Mouse (Mus musculus) brain, adult 10 weeks (tissue): ENCODE measurements around the gene Efcab2. TPM values are rescaled to one million over a fixed set of nuclear protein-coding genes. Genes with fewer than 3 reads are reported as not detected.

ENCODE experiments used
- polyA plus RNA-seq: library from polyadenylated mRNA; stranded (reverse); fragments of 350-450 nt; fragmentation: Illumina TruSeq; extraction: RNeasy Lipid Tissue Mini Kit (QIAGEN cat#74804); gene quantifications from one replicate; pipeline ENCODE4 v1.2.3, GENCODE M21; 2015; ENCODE audit warnings: low read depth, low replicate concordance

Gene Efcab2
- polyA plus RNA-seq: 13.0 TPM

DNA sequence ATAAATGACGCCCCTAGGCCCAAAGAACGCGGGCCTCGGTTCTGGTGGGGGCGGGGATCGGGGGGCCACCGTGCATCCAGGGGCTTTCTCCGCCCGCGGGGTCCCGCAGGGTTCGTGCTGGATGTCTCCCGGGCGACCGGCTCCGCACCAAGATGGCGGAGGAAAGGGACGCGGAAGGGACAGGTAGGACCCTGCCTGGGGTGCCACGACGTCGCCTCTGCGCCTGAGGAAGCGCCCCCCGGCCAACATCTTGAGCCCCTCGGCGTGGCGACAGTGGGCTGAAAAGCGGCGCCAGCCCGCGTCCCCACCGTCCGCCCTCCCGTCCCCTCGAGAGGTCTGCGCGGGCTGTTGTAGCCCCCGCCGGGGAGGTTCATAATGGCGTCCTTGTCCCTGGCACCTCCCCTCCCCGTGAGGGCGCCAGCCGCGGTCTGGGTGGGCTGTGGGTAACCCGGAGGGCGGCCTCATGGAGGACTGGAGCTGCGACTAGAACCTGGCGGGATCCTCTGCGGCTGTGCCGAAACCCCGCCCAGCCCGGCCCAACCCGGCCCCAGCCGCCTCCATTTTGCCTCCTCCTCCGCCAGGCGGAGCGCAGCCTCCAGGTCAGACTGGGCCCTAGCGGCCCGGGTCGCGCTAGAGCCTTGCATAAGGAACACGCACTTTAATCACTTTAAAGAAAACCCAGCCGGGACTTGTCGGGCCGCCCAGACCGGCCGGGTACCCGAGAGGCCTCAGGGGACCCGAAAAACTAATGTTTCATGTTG, at the start of gene Efcab2:
Gene Efcab2, plus strand, starts transcription at position 135 of the 761 bp plus-strand sequence.

DNA sequence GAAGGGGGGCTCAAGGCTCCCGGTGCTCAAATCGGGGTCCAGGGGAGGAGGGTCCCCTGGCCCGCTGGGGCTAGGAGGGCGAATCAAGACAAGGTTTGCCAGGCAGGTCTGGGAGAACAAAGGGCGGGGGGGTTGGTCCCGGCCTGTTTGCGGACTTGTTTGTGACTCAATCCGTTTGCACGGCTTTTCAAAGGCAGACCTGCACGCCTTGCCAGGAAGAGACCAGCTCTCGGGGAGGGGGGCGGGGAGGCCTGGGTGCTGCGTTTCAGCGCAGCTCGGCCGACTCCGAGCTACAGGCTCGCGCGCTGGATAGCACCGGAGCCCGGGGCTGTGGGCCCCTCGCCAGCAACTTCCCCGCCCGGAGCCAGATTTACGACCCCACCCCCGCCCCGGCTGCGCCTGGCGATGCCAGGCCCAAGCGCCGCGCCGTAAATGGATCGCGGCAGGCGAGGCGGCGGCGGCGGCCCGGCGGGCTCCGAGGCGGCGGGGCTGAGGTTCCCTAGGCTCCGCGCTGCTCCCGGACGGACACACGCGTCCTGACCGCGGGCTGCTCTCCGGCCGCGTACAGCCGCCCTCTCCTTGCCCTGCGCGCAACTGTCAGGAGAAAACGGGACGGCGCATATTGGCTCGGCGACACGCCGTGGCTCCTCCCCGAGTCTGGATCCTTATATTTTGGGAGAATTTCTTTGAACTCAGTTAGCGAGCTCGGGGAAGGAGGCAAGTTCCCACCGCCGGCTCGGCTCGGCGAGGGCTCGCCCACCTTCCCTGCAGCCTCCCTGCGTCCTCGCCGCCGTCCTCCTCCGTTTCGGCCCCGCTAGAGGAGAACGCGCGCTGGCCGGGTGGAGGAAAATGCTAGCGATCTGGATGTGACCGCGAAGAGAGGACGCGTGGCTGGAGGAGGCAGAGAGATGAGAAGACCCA, 122.8 kb downstream of the Efcab2 start, which contains the start of gene Kif26b:
Gene Kif26b, plus strand, starts transcription at position 695 of the 921 bp plus-strand sequence.

Other genes with a start within 250 kb of the Efcab2 start
- 10.9 TPM for gene Desi2, start 218.7 kb upstream of the Efcab2 start, polyA plus RNA-seq
- gene Cox20, start 87.0 kb upstream of the Efcab2 start, polyA plus RNA-seq: 65.9 TPM
- 231 TPM for gene Hnrnpu, start 68.3 kb upstream of the Efcab2 start, polyA plus RNA-seq
- gene Kif26b, start 123.0 kb downstream of the Efcab2 start, polyA plus RNA-seq: 3.6 TPM